Mouse (Mus musculus) effector memory CD4-positive, alpha-beta T cell, adult 5 months (primary cell): Measurements from ENCODE around the gene Spata22. TPM values are rescaled to one million over a fixed set of nuclear protein-coding genes. Genes with fewer than 3 reads are reported as not detected.

Source experiments
- polyA plus RNA-seq: library from polyadenylated mRNA; unstranded; fragments of 100-300 nt; shearing (Covaris generic); gene quantifications from one replicate; pipeline ENCODE4 v1.2.1, GENCODE M21; 2017

Gene Spata22
- not detected for polyA plus RNA-seq

DNA sequence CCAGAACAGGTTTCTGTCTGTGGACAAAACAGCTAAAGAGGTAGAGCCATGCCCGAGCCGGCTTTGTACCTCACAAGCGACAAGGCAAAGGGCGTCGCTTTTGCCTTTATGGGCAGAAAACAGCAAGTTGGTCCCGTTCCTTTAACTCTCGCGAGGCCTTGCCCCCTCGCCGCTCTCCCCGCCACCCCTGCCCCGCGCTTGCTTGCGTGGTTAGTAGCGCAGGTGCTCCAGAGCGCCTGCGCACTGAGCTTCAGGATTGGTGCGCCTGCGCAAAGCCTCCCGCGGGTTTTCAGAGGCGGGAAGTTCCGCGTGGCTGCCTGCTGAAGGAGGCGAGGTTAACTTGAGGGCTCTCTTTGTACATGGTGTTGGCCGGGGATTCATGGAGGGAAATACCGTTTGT is at the start of gene Spata22, which contains the start of the genes Aspa and Gm49340:
Spata22 (plus strand) TSS at position 300 of the 400 bp plus-strand sequence.
Aspa (minus strand) TSS at position 155 of the 400 bp plus-strand sequence.
Gm49340 (plus strand) TSS at position 300 of the 400 bp plus-strand sequence.

DNA sequence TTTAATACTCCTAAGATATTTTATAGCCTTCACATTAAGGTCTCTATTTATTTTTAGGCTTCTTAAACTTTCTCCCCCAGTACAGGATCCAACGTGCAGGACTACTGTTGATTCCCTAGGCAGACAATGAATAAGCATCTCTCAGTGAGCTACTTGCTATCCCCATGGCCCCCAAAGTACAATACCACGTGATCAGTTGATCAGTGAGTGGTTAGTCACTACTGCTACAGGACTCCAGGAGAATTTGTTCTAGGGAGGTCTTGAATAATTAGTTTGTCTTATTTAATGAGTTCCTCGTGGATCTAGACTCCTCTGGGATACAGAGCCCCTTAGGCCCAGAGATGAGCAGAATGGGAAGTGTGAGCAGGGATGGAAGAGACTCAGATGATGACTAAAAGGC is 20.9 kb downstream of the Spata22 start, which contains the start of gene Olfr20:
Olfr20 (plus strand) TSS at position 301 of the 400 bp plus-strand sequence.

DNA sequence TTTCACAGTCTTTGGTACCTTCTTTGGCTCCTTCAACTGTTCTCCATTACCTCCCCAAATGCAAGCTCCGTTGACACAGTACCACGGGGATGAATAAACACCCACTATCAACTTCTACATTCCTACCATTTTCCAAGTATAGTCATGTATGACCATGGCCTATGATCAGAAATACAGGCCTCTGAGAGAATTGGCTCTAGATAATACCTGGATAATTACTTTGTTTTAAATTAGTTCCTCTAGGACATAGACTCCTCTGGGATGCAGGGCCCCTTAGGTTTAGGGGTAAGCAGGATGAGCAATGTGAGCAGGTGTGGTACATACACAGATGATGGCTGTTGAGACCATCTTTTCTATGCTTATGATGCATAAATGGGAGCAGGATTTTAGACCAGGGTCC is 41.4 kb downstream of the Spata22 start, which contains the start of gene Olfr376:
Olfr376 (plus strand) TSS at position 301 of the 400 bp plus-strand sequence.

Other genes starting within 250 kb of the Spata22 start
- gene Itgae, start 239.2 kb upstream of the Spata22 start, polyA plus RNA-seq, result 0.67 TPM
- 2.0 TPM for gene Haspin, start 191.4 kb upstream of the Spata22 start, polyA plus RNA-seq
- not detected for gene P2rx5, start 169.3 kb upstream of the Spata22 start, polyA plus RNA-seq
- gene Emc6, start 152.7 kb upstream of the Spata22 start, polyA plus RNA-seq, result 75.4 TPM
- gene Tax1bp3, start 152.7 kb upstream of the Spata22 start, polyA plus RNA-seq, result 12.5 TPM
- 9.9 TPM for gene Ctns, start 130.7 kb upstream of the Spata22 start, polyA plus RNA-seq
- 4.3 TPM for gene Shpk, start 130.3 kb upstream of the Spata22 start, polyA plus RNA-seq
- not detected for gene Trpv1, start 95.4 kb upstream of the Spata22 start, polyA plus RNA-seq
- gene Trpv3, start 62.4 kb upstream of the Spata22 start, polyA plus RNA-seq, result not detected
- gene Aspa, start 145 bp upstream of the Spata22 start, polyA plus RNA-seq, result 0.41 TPM
- gene Gm49340, start within 50 bp of the Spata22 start, polyA plus RNA-seq, result not detected
- not detected for gene Olfr20, start 21.0 kb downstream of the Spata22 start, polyA plus RNA-seq
- not detected for gene Olfr376, start 41.5 kb downstream of the Spata22 start, polyA plus RNA-seq
- gene Olfr1, start 69.9 kb downstream of the Spata22 start, polyA plus RNA-seq, result not detected
- gene Olfr378, start 98.7 kb downstream of the Spata22 start, polyA plus RNA-seq, result not detected
- not detected for gene Olfr380, start 127.8 kb downstream of the Spata22 start, polyA plus RNA-seq
- gene Olfr381, start 161.9 kb downstream of the Spata22 start, polyA plus RNA-seq, result not detected
- gene Olfr382, start 187.5 kb downstream of the Spata22 start, polyA plus RNA-seq, result not detected